Mouse (Mus musculus): ENCODE data around the gene Gpn2.

DNA sequence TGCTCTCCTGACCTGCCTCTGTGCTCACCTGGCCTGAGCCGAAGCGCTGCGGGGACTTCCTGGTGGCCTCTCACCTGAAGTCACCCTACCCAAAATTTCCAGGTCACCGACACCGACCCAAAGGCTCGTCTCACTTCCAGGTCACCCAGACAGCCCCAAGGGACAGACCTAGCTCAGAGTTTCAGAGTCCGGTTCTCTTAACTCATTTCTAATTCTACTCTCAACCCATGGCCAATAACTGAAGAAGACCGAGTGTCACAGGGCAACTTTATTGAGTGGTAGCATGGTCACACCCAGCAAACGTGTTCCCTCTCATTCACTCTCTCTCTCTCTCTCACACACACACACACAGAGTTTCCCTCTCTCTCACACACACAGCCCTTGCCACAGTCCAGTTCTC, 16.1 kb downstream of the Gpn2 start:
- no peak for TF ChIP-seq POLR2A (IDR thresholded peaks at IDR 0.05; ENCODE audit: extremely low read depth, insufficient read depth, low read length)
- no peak for TF ChIP-seq CTCF (IDR thresholded peaks at IDR 0.05; ENCODE audit: extremely low read depth, insufficient read depth, low read length)

Data from cortical plate, adult 2 months (tissue).